Mouse (Mus musculus) hindbrain, postnatal 0 days (tissue): ENCODE results near the gene Cdc7. TPM values are rescaled to one million over a fixed set of nuclear protein-coding genes. Genes with fewer than 3 reads are reported as not detected.

ENCODE experiments used
- ATAC-seq: fragments of 200-750 bp; cut with Nextera tagmentation; 2 replicates; pipeline ENCODE4 v1.8.0; 2017; ENCODE audit warnings: mild to moderate bottlenecking, moderate TSS enrichment, moderate library complexity
- DNase-seq: peaks from one replicate; pipeline ENCODE4 v3.0.0-alpha.2; 2015; ENCODE audit warnings: low spot score
- H3K27ac ChIP-seq: fragments of 300-500 bp; sonication (generic); 2 replicates; pipeline ENCODE4 v1.5.1; 2014; ENCODE audit warnings: mild to moderate bottlenecking
- H3K27me3 ChIP-seq: fragments of 300-500 bp; sonication (generic); 2 replicates; pipeline ENCODE4 v1.6.1; 2014; ENCODE audit warnings: low read length, mixed read lengths; ENCODE audit not compliant: insufficient read depth
- H3K36me3 ChIP-seq: fragments of 300-500 bp; sonication (generic); 2 replicates; pipeline ENCODE4 v1.6.1; 2014; ENCODE audit warnings: low read length, mixed read lengths; ENCODE audit not compliant: insufficient read depth
- H3K4me1 ChIP-seq: fragments of 300-500 bp; sonication (generic); 2 replicates; pipeline ENCODE4 v1.6.1; 2014; ENCODE audit warnings: antibody characterized with exemption, low read length, mixed read lengths; ENCODE audit not compliant: insufficient read depth
- H3K4me2 ChIP-seq: fragments of 300-500 bp; sonication (generic); 2 replicates; pipeline ENCODE4 v1.6.1; 2014; ENCODE audit warnings: low read depth, mild to moderate bottlenecking, low read length, moderate library complexity, mixed read lengths
- H3K4me3 ChIP-seq: fragments of 300-500 bp; sonication (generic); 2 replicates; pipeline ENCODE4 v1.5.1; 2014; ENCODE audit warnings: low read length
- H3K9ac ChIP-seq: fragments of 300-500 bp; sonication (generic); replicated peaks from 2 replicates; pipeline ENCODE4 v1.6.1; 2014; ENCODE audit warnings: mild to moderate bottlenecking, low read length, moderate library complexity, mixed read lengths
- H3K9me3 ChIP-seq: fragments of 300-500 bp; sonication (generic); 2 replicates; pipeline ENCODE4 v1.6.1; 2016; ENCODE audit warnings: low read length, mixed read lengths
- CTCF ChIP-seq: IDR thresholded peaks from 2 replicates; pipeline ENCODE4 v1.5.1; 2016; ENCODE audit warnings: antibody characterized with exemption, control low read depth, low read depth
- WGBS: fragments of 180-500 bp; shearing (Covaris S2); extraction: QIAGEN DNeasy Blood & Tissue Kit; methylation state at CpG from one replicate; pipeline ENCODE4 v1.1.7; 2014; 5-methylcytosine and 5-hydroxymethylcytosine counted together
- polyA plus RNA-seq: library from polyadenylated mRNA; unstranded; fragments of >200 nt; fragmentation: Nextera tagmentation; extraction: Ambion mirVana; gene quantifications from 2 replicates; pipeline ENCODE4 v1.2.1, GENCODE M21; 2015
- total RNA-seq: library from RNA; depleted of rRNA; stranded (reverse); fragments of >200 nt; gene quantifications from 2 replicates; pipeline ENCODE4 v1.2.3, GENCODE M21; 2014

Gene Cdc7
- total and polyA plus RNA-seq, 2 experiments from 2014 or later: 21.4 to 25.5 TPM

GRCm38 (mm10) chr5:107021291-107022063 is 57.4 kb downstream of the Cdc7 start:
- no peaks in the 10 kb centered on the region for H3K27me3 ChIP-seq
- no peak for DNase-seq
- H3K36me3 ChIP-seq: no peaks in the 10 kb centered on the region
- no peak for TF ChIP-seq CTCF
- no peaks in the 10 kb centered on the region for H3K4me1 ChIP-seq
- H3K9me3 ChIP-seq: no peaks in the 10 kb centered on the region
- WGBS: 93% methylated on average over 14 of the region's 14 CpGs
- no peak for ATAC-seq
- no peak overlapping the region for H3K9ac ChIP-seq
- H3K4me2 ChIP-seq: no peak overlapping the region
- no peak overlapping the region for H3K27ac ChIP-seq
- H3K4me3 ChIP-seq: no peak overlapping the region

DNA sequence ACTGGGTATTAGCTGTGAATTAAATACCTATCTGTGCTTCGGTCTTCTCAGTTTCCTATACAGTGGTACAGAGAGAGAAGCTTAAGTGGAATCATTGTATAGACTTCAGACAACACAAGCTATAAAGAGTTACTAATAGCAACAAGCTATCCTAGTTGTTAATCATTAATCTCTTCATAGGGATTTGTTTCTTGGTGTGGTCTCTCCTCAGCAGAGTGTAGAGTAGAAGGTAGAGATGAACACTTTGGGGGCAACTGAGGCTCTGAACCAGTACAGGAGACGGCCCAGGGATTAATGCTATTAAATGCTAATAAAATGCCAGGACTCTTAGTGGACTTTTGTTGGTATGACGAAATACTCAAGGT is 57.9 kb downstream of the Cdc7 start:
- no peak for DNase-seq

GRCm38 (mm10) chr5:107023951-107024350 is 59.8 kb downstream of the Cdc7 start:
- Histone ChIP-seq H3K9me3 (no peaks in the 10 kb centered on the region), H3K27me3 (no peaks in the 10 kb centered on the region), H3K27ac (no peak overlapping the region), H3K4me1 (no peaks in the 10 kb centered on the region), H3K4me3 (no peak overlapping the region), H3K4me2 (no peak overlapping the region), H3K36me3 (no peaks in the 10 kb centered on the region), H3K9ac (no peak overlapping the region)
- no peak for TF ChIP-seq CTCF
- 67% methylated on average over 5 of the region's 5 CpGs for WGBS
- DNase-seq (no peak), ATAC-seq (no peak)

More for the DNA sequence above, 57.9 kb downstream of the Cdc7 start:
- TF ChIP-seq CTCF: no peak
- H3K4me2 ChIP-seq: no peak overlapping the region
- ATAC-seq: no peak
- WGBS: 95% methylated on average over 3 of the region's 3 CpGs
- no peaks in the 10 kb centered on the region for H3K27me3 ChIP-seq
- no peaks in the 10 kb centered on the region for H3K4me1 ChIP-seq
- H3K9ac ChIP-seq: no peak overlapping the region
- H3K4me3 ChIP-seq: no peak overlapping the region
- H3K27ac ChIP-seq: no peak overlapping the region
- H3K36me3 ChIP-seq: no peaks in the 10 kb centered on the region
- no peaks in the 10 kb centered on the region for H3K9me3 ChIP-seq

- DNase-seq: no peak
- Histone ChIP-seq H3K27me3 (no peaks in the 10 kb centered on the region), H3K27ac (no peak overlapping the region), H3K4me3 (no peak overlapping the region), H3K4me2 (no peak overlapping the region), H3K36me3 (no peaks in the 10 kb centered on the region), H3K9me3 (no peaks in the 10 kb centered on the region), H3K4me1 (no peaks in the 10 kb centered on the region), H3K9ac (no peak overlapping the region)
- WGBS: 63% methylated on average over 5 of the region's 5 CpGs
- TF ChIP-seq CTCF: no peak
- no peak for ATAC-seq
These were observed 61.2 kb downstream of the Cdc7 start for GRCm38 (mm10) chr5:107025371-107025770.

- no peak for DNase-seq
- TF ChIP-seq CTCF: no peak
- no peaks in the 10 kb centered on the region for H3K9me3 ChIP-seq
- ATAC-seq: no peak
- H3K36me3 ChIP-seq: no peaks in the 10 kb centered on the region
- H3K27me3 ChIP-seq: no peaks in the 10 kb centered on the region
- WGBS: 60% methylated on average over 8 of the region's 8 CpGs
- H3K4me1 ChIP-seq: no peaks in the 10 kb centered on the region
- H3K4me2 ChIP-seq: no peak overlapping the region
- H3K9ac ChIP-seq: no peak overlapping the region
- no peak overlapping the region for H3K4me3 ChIP-seq
- H3K27ac ChIP-seq: no peak overlapping the region
These were observed 61.7 kb downstream of the Cdc7 start for GRCm38 (mm10) chr5:107025809-107026208.

- DNase-seq (no peak), ATAC-seq (no peak)
- no peak overlapping the region for H3K4me3 ChIP-seq
- no peaks in the 10 kb centered on the region for H3K4me1 ChIP-seq
- H3K9me3 ChIP-seq: no peaks in the 10 kb centered on the region
- H3K27ac ChIP-seq: no peak overlapping the region
- H3K27me3 ChIP-seq: no peaks in the 10 kb centered on the region
- H3K9ac ChIP-seq: no peak overlapping the region
- no peak overlapping the region for H3K4me2 ChIP-seq
- 90% methylated on average over 6 of the region's 6 CpGs for WGBS
- H3K36me3 ChIP-seq: no peaks in the 10 kb centered on the region
- TF ChIP-seq CTCF: no peak
These were observed 63.5 kb downstream of the Cdc7 start for GRCm38 (mm10) chr5:107027616-107028015.

GRCm38 (mm10) chr5:107028557-107028956 is 64.4 kb downstream of the Cdc7 start:
- WGBS: 45% methylated on average over 1 of the region's 1 CpGs
- no peak for DNase-seq
- ATAC-seq: no peak
- H3K36me3 ChIP-seq: no peaks in the 10 kb centered on the region
- no peak overlapping the region for H3K9ac ChIP-seq
- no peak overlapping the region for H3K4me2 ChIP-seq
- no peaks in the 10 kb centered on the region for H3K9me3 ChIP-seq
- H3K27me3 ChIP-seq: no peaks in the 10 kb centered on the region
- H3K27ac ChIP-seq: no peak overlapping the region
- no peak for TF ChIP-seq CTCF
- H3K4me3 ChIP-seq: no peak overlapping the region
- no peaks in the 10 kb centered on the region for H3K4me1 ChIP-seq
